Mouse (Mus musculus): ENCODE measurements around the gene Senp5.
A peak's percentile ranks its signal among the peaks of the same experiment; 100 is the strongest.

DNA sequence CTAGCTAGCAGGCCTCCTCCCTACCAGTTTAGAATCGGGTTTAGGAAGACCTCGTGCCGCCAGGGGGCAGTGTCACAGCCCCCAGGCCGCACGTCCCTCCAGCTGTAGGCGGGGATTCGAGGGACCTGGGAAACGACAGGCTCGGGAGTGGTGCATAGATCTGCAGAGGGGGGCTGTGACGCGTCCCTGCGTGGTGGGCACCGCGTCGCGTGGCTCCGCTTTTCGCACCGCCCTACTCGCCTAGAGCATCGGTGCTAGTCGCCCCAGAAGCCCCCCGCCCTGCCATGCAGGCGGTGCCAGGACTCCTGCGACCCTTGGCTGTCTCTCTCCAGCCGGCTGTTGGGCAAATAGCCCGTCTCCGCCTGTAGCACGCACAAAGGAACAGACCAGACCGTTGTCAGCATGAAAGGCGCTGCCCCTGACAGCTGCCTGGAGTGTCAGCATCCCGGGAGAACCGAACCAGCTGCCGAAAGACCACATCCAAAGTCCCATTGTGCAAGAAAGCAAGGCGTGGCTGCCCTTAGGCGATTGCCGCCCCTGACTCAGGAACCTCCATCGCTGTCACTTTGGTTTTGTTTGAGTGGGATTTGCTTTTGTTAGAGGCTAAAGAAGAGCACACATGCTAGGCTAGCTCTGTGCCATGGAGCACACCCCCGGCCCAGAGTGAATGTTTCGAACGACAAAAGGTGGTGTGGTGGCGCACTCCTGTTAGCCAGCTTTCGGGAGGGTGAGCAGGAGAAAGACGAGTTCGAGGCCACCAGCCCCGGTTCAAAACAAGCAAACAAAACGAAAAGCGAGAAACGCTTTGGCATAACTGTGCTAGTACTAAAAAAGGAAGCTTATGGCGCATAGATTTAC lies 70.0 kb downstream of the Senp5 start:
- TF ChIP-seq POLR2A (IDR thresholded peaks at IDR 0.05; ENCODE audit: control insufficient read depth, low read depth, low read length) (no peak), CTCF (IDR thresholded peaks at IDR 0.05; ENCODE audit: control insufficient read depth, insufficient read depth, insufficient replicate concordance, low read depth, low read length) (peak; percentile 73; the same call in 1 of the 2 replicates)
